Mouse (Mus musculus): ENCODE data around the gene Paqr7.

Paqr7 gene

GRCm38 (mm10) chr4:134542726-134543125 lies 46.2 kb downstream of the Paqr7 start:
- peak; percentile 45 for DNase-seq

- peak; percentile 86 for DNase-seq
Measured at GRCm38 (mm10) chr4:134543261-134543660, 46.8 kb downstream of the Paqr7 start.

- peak; percentile 57 for DNase-seq
Measured at GRCm38 (mm10) chr4:134546814-134547705, 50.6 kb downstream of the Paqr7 start.

GRCm38 (mm10) chr4:134548169-134548938 lies 51.9 kb downstream of the Paqr7 start:
- no peak for DNase-seq

- no peak for DNase-seq
Measured at GRCm38 (mm10) chr4:134549899-134550298, 53.4 kb downstream of the Paqr7 start.

GRCm38 (mm10) chr4:134551494-134552316 lies 55.2 kb downstream of the Paqr7 start, which contains the start of gene Selenon:
TSS of gene Selenon (minus strand) at chr4:134552166.
- peak; percentile 70 for DNase-seq

GRCm38 (mm10) chr4:134553631-134554030 lies 57.1 kb downstream of the Paqr7 start:
- no peak for DNase-seq

- no peak for DNase-seq
Measured at GRCm38 (mm10) chr4:134555956-134556580, 59.6 kb downstream of the Paqr7 start.

GRCm38 (mm10) chr4:134557626-134558249 lies 61.2 kb downstream of the Paqr7 start:
- no peak for DNase-seq

GRCm38 (mm10) chr4:134558570-134559113 lies 62.1 kb downstream of the Paqr7 start:
- DNase-seq, result no peak

- no peak for DNase-seq
Measured at GRCm38 (mm10) chr4:134559154-134559553, 62.7 kb downstream of the Paqr7 start.
